Mouse (Mus musculus) frontal cortex, postnatal 36 days (tissue): ENCODE measurements at regions not wholly inside any gene's neighbourhood (a gene's known extent, or its start where the extent isn't known, plus 50 kb on each side); places are given as distances from the start of the nearest gene placed in this dataset.
"Not testable (repeated sequence)": the region's sequence is repeated elsewhere in the genome, so short reads cannot be mapped to it uniquely, and the experiment has no call there.

Source experiments
- DNase-seq, 2 experiments: peaks; one replicate each; pipeline ENCODE4 v3.0.0; 2022; ENCODE audit warnings: low spot score in 2 of 2

GRCm38 (mm10) chr10:85731163-85731562 lies 98.1 kb upstream of the Pwp1 start:
- not testable (repeated sequence) for DNase-seq

DNA sequence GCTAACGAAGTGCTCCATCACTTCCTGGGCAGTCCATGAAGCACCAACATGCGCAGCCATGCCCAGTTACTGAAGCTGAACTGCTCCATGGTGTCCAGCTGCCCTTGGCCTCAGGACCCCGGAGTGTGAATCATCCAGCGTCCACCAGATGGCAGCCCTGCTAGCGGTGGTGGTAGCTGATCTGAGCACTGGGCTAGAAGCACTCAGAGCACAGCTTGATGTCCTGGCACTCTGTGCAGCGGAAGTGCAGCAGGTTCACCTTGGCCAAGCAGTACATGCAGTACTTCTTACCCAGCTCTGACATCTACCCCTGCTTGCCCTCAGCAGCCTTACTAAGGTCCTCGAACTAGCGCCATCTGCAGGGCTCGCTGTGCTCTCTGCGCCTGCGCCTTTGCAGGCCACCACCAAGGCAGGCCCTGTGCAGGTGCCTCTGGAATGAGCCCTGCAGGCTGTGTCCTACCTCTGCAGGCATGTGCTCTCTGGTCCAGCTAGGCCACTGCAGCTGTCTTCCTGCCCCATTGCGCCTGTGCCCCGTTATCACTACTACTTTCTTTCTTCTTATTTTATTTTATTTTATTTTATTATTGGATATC lies 97.4 kb upstream of the Pwp1 start:
- peak in 1 of 2 experiments; percentile 2 for DNase-seq

DNA sequence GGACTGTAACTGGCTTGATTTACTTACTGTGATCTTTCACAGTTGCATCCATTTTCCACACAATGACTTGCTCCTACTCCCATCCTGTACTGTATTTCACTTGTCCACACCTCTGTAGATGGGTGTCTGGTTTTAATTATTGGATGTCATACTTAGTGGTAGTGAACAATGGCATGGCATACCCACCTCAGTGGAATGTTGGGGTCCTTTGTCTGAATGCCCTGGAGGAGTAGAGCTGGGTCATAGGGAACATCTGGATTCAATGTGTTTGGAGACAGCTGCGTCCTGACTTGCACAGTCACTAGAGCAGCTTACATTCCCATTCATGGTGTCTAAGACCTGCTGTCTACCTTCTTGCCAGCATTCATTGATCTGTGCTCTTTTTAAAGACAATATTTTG lies 91.5 kb upstream of the Pwp1 start:
- no peak for DNase-seq

GRCm38 (mm10) chr10:85739008-85739407 lies 90.3 kb upstream of the Pwp1 start:
- DNase-seq, result no peak

GRCm38 (mm10) chr10:85739565-85739964 lies 89.7 kb upstream of the Pwp1 start:
- peak; percentile 10 to 15 for DNase-seq

- DNase-seq, result no peak
These were observed 87.3 kb upstream of the Pwp1 start for GRCm38 (mm10) chr10:85741972-85742371.

GRCm38 (mm10) chr10:85745390-85745789 lies 83.9 kb upstream of the Pwp1 start:
- DNase-seq, result not testable (repeated sequence)

DNA sequence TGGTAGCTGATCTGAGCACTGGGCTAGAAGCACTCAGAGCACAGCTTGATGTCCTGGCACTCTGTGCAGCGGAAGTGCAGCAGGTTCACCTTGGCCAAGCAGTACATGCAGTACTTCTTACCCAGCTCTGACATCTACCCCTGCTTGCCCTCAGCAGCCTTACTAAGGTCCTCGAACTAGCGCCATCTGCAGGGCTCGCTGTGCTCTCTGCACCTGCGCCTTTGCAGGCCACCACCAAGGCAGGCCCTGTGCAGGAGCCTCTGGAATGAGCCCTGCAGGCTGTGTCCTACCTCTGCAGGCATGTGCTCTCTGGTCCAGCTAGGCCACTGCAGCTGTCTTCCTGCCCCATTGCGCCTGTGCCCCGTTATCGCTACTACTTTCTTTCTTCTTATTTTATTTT lies 83.5 kb upstream of the Pwp1 start:
- not testable (repeated sequence) for DNase-seq

DNA sequence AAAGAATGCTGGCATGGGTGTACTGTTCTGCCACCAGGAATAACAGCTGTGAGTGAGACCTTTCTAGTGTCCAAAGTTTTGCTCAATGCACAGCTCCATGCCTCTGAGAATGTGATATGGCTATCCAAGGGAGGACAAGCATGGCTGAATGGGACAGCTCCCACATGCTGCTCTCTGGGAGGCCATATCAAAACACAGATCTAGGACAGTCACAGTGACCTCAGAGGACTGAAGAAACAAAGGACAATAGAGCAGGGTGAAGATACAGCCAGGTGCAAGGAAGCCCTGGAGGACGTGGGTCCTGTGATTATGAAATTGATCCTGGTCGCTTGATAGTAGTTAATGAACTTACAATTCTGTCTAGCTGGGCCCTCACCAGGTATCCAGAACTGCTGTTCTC lies 79.7 kb upstream of the Pwp1 start:
- not testable (repeated sequence) for DNase-seq

- DNase-seq, result no peak
These were observed 54.3 kb upstream of the Pwp1 start for GRCm38 (mm10) chr10:85775035-85775434.
